Mouse (Mus musculus) midbrain, embryonic 12.5 days (tissue): ENCODE measurements around the gene Irf1. TPM values are rescaled to one million over a fixed set of nuclear protein-coding genes. Genes with fewer than 3 reads are reported as not detected.

Source experiments
- ATAC-seq: fragments of 200-750 bp; cut with Nextera tagmentation; 2 replicates; pipeline ENCODE4 v1.8.0; 2017; ENCODE audit warnings: low read depth, moderate TSS enrichment, moderate library complexity; ENCODE audit not compliant: low FRiP score
- H3K27ac ChIP-seq: fragments of 300-500 bp; sonication (generic); replicated peaks from 2 replicates; pipeline ENCODE4 v1.5.1; 2016; ENCODE audit warnings: mild to moderate bottlenecking
- H3K27me3 ChIP-seq: fragments of 300-500 bp; sonication (generic); 2 replicates; pipeline ENCODE4 v1.6.1; 2016; ENCODE audit warnings: mild to moderate bottlenecking
- H3K36me3 ChIP-seq: fragments of 300-500 bp; sonication (generic); 2 replicates; pipeline ENCODE4 v1.6.1; 2016
- H3K4me1 ChIP-seq: fragments of 300-500 bp; sonication (generic); 2 replicates; pipeline ENCODE4 v1.6.1; 2016
- H3K4me2 ChIP-seq: fragments of 300-500 bp; sonication (generic); replicated peaks from 2 replicates; pipeline ENCODE4 v1.6.1; 2016; ENCODE audit warnings: mild to moderate bottlenecking, moderate library complexity
- H3K4me3 ChIP-seq: fragments of 300-500 bp; sonication (generic); 2 replicates; pipeline ENCODE4 v1.5.1; 2016; ENCODE audit warnings: mild to moderate bottlenecking
- H3K9ac ChIP-seq: fragments of 300-500 bp; sonication (generic); replicated peaks from 2 replicates; pipeline ENCODE4 v1.6.1; 2016; ENCODE audit warnings: mild to moderate bottlenecking, moderate library complexity
- H3K9me3 ChIP-seq: fragments of 300-500 bp; sonication (generic); 2 replicates; pipeline ENCODE4 v1.6.1; 2016; ENCODE audit warnings: mild to moderate bottlenecking
- WGBS: fragments of 180-500 bp; shearing (Covaris S2); methylation state at CpG from one replicate; pipeline ENCODE4 v1.1.7; 2016; 5-methylcytosine and 5-hydroxymethylcytosine counted together
- polyA plus RNA-seq: library from polyadenylated mRNA; unstranded; fragments of >200 nt; fragmentation: Nextera tagmentation; extraction: Ambion mirVana; gene quantifications from 2 replicates; pipeline ENCODE4 v1.2.1, GENCODE M21; 2016

The Irf1 gene
- polyA plus RNA-seq, 1 experiment from 2014 or later: 4.3 TPM

GRCm38 (mm10) chr11:53774659-53775255 lies 4.9 kb downstream of the Irf1 start:
- Histone ChIP-seq H3K27me3 (peaks cover 17% of the 10 kb centered on the region), H3K9ac (no peak overlapping the region), H3K4me2 (no peak overlapping the region), H3K36me3 (no peaks in the 10 kb centered on the region), H3K4me3 (no peak overlapping the region), H3K9me3 (no peaks in the 10 kb centered on the region), H3K4me1 (no peaks in the 10 kb centered on the region), H3K27ac (no peak overlapping the region)
- ATAC-seq: no peak
- 84% methylated on average over 13 of the region's 13 CpGs for WGBS

GRCm38 (mm10) chr11:53777736-53778135 lies 7.9 kb downstream of the Irf1 start:
- Histone ChIP-seq H3K36me3 (no peaks in the 10 kb centered on the region), H3K9me3 (no peaks in the 10 kb centered on the region), H3K4me3 (no peak overlapping the region), H3K4me1 (no peaks in the 10 kb centered on the region), H3K9ac (no peak overlapping the region), H3K27ac (no peak overlapping the region), H3K27me3 (no peaks in the 10 kb centered on the region), H3K4me2 (no peak overlapping the region)
- WGBS: 73% methylated on average over 5 of the region's 5 CpGs
- no peak for ATAC-seq

GRCm38 (mm10) chr11:53778455-53778854 lies 8.6 kb downstream of the Irf1 start:
- Histone ChIP-seq H3K4me2 (no peak overlapping the region), H3K4me1 (no peaks in the 10 kb centered on the region), H3K36me3 (no peaks in the 10 kb centered on the region), H3K9me3 (no peaks in the 10 kb centered on the region), H3K9ac (no peak overlapping the region), H3K27ac (no peak overlapping the region), H3K27me3 (no peaks in the 10 kb centered on the region), H3K4me3 (no peak overlapping the region)
- ATAC-seq: no peak
- 86% methylated on average over 5 of the region's 5 CpGs for WGBS

GRCm38 (mm10) chr11:53779808-53780207 lies 10.0 kb downstream of the Irf1 start:
- Histone ChIP-seq H3K4me1 (no peaks in the 10 kb centered on the region), H3K4me2 (no peak overlapping the region), H3K4me3 (no peak overlapping the region), H3K9ac (no peak overlapping the region), H3K36me3 (no peaks in the 10 kb centered on the region), H3K27ac (no peak overlapping the region), H3K27me3 (no peaks in the 10 kb centered on the region), H3K9me3 (no peaks in the 10 kb centered on the region)
- no peak for ATAC-seq
- WGBS: 92% methylated on average over 2 of the region's 2 CpGs

- no peak for ATAC-seq
- no peaks in the 10 kb centered on the region for H3K27me3 ChIP-seq
- no peak overlapping the region for H3K9ac ChIP-seq
- no peak overlapping the region for H3K4me2 ChIP-seq
- WGBS: 73% methylated on average over 3 of the region's 3 CpGs
- no peaks in the 10 kb centered on the region for H3K4me1 ChIP-seq
- no peaks in the 10 kb centered on the region for H3K9me3 ChIP-seq
- no peaks in the 10 kb centered on the region for H3K36me3 ChIP-seq
- H3K27ac ChIP-seq: no peak overlapping the region
- H3K4me3 ChIP-seq: no peak overlapping the region
Measured at GRCm38 (mm10) chr11:53780262-53780661, 10.4 kb downstream of the Irf1 start.

GRCm38 (mm10) chr11:53781201-53781775 lies 11.5 kb downstream of the Irf1 start:
- 92% methylated on average over 4 of the region's 4 CpGs for WGBS
- Histone ChIP-seq H3K4me1 (no peaks in the 10 kb centered on the region), H3K27me3 (peaks cover 4% of the 10 kb centered on the region; the same call in 1 of the 2 replicates), H3K4me3 (no peak overlapping the region), H3K9ac (no peak overlapping the region), H3K36me3 (no peaks in the 10 kb centered on the region), H3K4me2 (no peak overlapping the region), H3K27ac (no peak overlapping the region), H3K9me3 (no peaks in the 10 kb centered on the region)
- ATAC-seq: no peak

- no peak overlapping the region for H3K9ac ChIP-seq
- H3K4me3 ChIP-seq: no peak overlapping the region
- H3K4me2 ChIP-seq: no peak overlapping the region
- H3K4me1 ChIP-seq: no peaks in the 10 kb centered on the region
- no peak overlapping the region for H3K27ac ChIP-seq
- H3K36me3 ChIP-seq: no peaks in the 10 kb centered on the region
- no peak for ATAC-seq
- H3K9me3 ChIP-seq: no peaks in the 10 kb centered on the region
- 90% methylated on average over 7 of the region's 7 CpGs for WGBS
- H3K27me3 ChIP-seq: peaks cover 4% of the 10 kb centered on the region; the same call in 1 of the 2 replicates
Measured at GRCm38 (mm10) chr11:53781964-53782363, 12.2 kb downstream of the Irf1 start.

GRCm38 (mm10) chr11:53783288-53783687 lies 13.5 kb downstream of the Irf1 start:
- 90% methylated on average over 9 of the region's 9 CpGs for WGBS
- peaks cover 4% of the 10 kb centered on the region; the same call in 1 of the 2 replicates for H3K27me3 ChIP-seq
- no peak overlapping the region for H3K27ac ChIP-seq
- H3K4me3 ChIP-seq: no peak overlapping the region
- no peaks in the 10 kb centered on the region for H3K4me1 ChIP-seq
- no peak overlapping the region for H3K9ac ChIP-seq
- no peaks in the 10 kb centered on the region for H3K36me3 ChIP-seq
- no peaks in the 10 kb centered on the region for H3K9me3 ChIP-seq
- ATAC-seq: no peak
- no peak overlapping the region for H3K4me2 ChIP-seq

GRCm38 (mm10) chr11:53785311-53785936 lies 15.6 kb downstream of the Irf1 start:
- no peak overlapping the region for H3K27ac ChIP-seq
- H3K9me3 ChIP-seq: no peaks in the 10 kb centered on the region
- WGBS: 87% methylated on average over 3 of the region's 3 CpGs
- H3K4me2 ChIP-seq: no peak overlapping the region
- no peak overlapping the region for H3K4me3 ChIP-seq
- no peaks in the 10 kb centered on the region for H3K36me3 ChIP-seq
- ATAC-seq: no peak
- peaks cover 4% of the 10 kb centered on the region; the same call in 1 of the 2 replicates for H3K27me3 ChIP-seq
- H3K4me1 ChIP-seq: no peaks in the 10 kb centered on the region
- no peak overlapping the region for H3K9ac ChIP-seq

GRCm38 (mm10) chr11:53786058-53787031 lies 16.5 kb downstream of the Irf1 start:
- no peaks in the 10 kb centered on the region for H3K36me3 ChIP-seq
- peaks cover 4% of the 10 kb centered on the region; the same call in 1 of the 2 replicates for H3K27me3 ChIP-seq
- no peaks in the 10 kb centered on the region for H3K4me1 ChIP-seq
- ATAC-seq: no peak
- no peaks in the 10 kb centered on the region for H3K9me3 ChIP-seq
- no peak overlapping the region for H3K4me2 ChIP-seq
- no peak overlapping the region for H3K4me3 ChIP-seq
- H3K9ac ChIP-seq: no peak overlapping the region
- H3K27ac ChIP-seq: no peak overlapping the region
- WGBS: 83% methylated on average over 13 of the region's 13 CpGs

- Histone ChIP-seq H3K27ac (no peak overlapping the region), H3K4me2 (no peak overlapping the region), H3K27me3 (peaks cover 4% of the 10 kb centered on the region; the same call in 1 of the 2 replicates), H3K4me3 (no peak overlapping the region), H3K36me3 (no peaks in the 10 kb centered on the region), H3K4me1 (no peaks in the 10 kb centered on the region), H3K9me3 (no peaks in the 10 kb centered on the region), H3K9ac (no peak overlapping the region)
- WGBS: 66% methylated on average over 8 of the region's 8 CpGs
- ATAC-seq: no peak
Measured at GRCm38 (mm10) chr11:53788196-53788595, 18.4 kb downstream of the Irf1 start.
